Comparison of ENCODE assay signal across 9 mouse cellular contexts in genomic region chr9:20689913-20690312, GRCm38 (mm10). TPM values are rescaled to one million over a fixed set of nuclear protein-coding genes. Genes with fewer than 3 reads are reported as not detected.
DNase-seq lines count a peak whose midpoint lies in the region; ATAC-seq lines count a peak whose summit lies in the region.
"Had no signal": no experiment of that assay in that cellular context is flagged by ENCODE, and none has a peak within 500 bp of the region (broad histone marks: within the 10 kb centered on the region; RNA-seq: fewer than 3 reads in every experiment).

No protein-coding gene starts in this region.

- no peak for DNase-seq in heart, adult 8-10 months (ENCODE audit: low spot score)
- peak; percentile 44 for DNase-seq in Muller cell, postnatal 12 days (ENCODE audit: inconsistent ontology term)
- no peak for DNase-seq in cerebellum, adult 18-20 months
- no peak for DNase-seq in spleen, postnatal 10 days (ENCODE audit: low spot score in 2 of 2)
- no peak for DNase-seq in right cerebral cortex, postnatal 4 days
- DNase-seq: layer of hippocampus, adult 9-11 months had no signal

- WGBS in heart, embryonic 14.5 days = 0% methylated on average over 4 of the region's 4 CpGs
- whole genome bisulfite sequencing in forebrain, embryonic 15.5 days = 5% methylated on average over 4 of the region's 4 CpGs
- WGBS in midbrain, embryonic 13.5 days = 7% methylated on average over 4 of the region's 4 CpGs

- peaks cover 9 to 14% of the 10 kb centered on the region in 2 experiments for H3K4me1 ChIP-seq in heart, embryonic 14.5 days (ENCODE audit: control insufficient read depth in 2 of 2, insufficient read depth in 2 of 2, low read length in 2 of 2)
- H3K4me1 ChIP-seq in forebrain, embryonic 15.5 days = peaks cover 16% of the 10 kb centered on the region
- H3K4me1 ChIP-seq in midbrain, embryonic 13.5 days (replicated peaks) = peaks cover 37% of the 10 kb centered on the region

- H3K9me3 ChIP-seq in heart, embryonic 14.5 days (ENCODE audit: control insufficient read depth, low read length) = no peaks in the 10 kb centered on the region
- no peaks in the 10 kb centered on the region for H3K9me3 ChIP-seq in forebrain, embryonic 15.5 days
- no peaks in the 10 kb centered on the region for H3K9me3 ChIP-seq in midbrain, embryonic 13.5 days

- ATAC-seq in heart, embryonic 14.5 days (ENCODE audit: insufficient number of reproducible peaks, insufficient read depth, low FRiP score, low read depth) = peak; percentile 56; the same call in 1 of the 2 replicates
- ATAC-seq in forebrain, embryonic 15.5 days (replicated peaks) = no peak
- peak; percentile 70 for ATAC-seq in midbrain, embryonic 13.5 days

- peaks cover 14% of the 10 kb centered on the region for H3K27me3 ChIP-seq in heart, embryonic 14.5 days (ENCODE audit: control insufficient read depth, insufficient read depth, low read length)
- H3K27me3 ChIP-seq in forebrain, embryonic 15.5 days = no peaks in the 10 kb centered on the region
- H3K27me3 ChIP-seq in midbrain, embryonic 13.5 days = 0 out of 2 replicates have a peak, but pooled peaks cover 7% of the 10 kb centered on the region

- H3K27ac ChIP-seq in heart, embryonic 14.5 days (replicated peaks in 1 of 2; ENCODE audit: control insufficient read depth in 1 of 2, insufficient read depth in 1 of 2, low read depth in 2 of 2, low read length in 2 of 2) = no peak overlapping the region; a peak in 1 of 4 replicates
- peak overlapping the region; percentile 18; the same call in 1 of the 2 replicates for H3K27ac ChIP-seq in forebrain, embryonic 15.5 days (replicated peaks)
- H3K27ac ChIP-seq in midbrain, embryonic 13.5 days = peak overlapping the region; percentile 75

- no peak overlapping the region for H3K4me2 ChIP-seq in heart, embryonic 14.5 days (ENCODE audit: low read length)
- no peak overlapping the region for H3K4me2 ChIP-seq in forebrain, embryonic 15.5 days (replicated peaks)
- H3K4me2 ChIP-seq in midbrain, embryonic 13.5 days (replicated peaks) = no peak overlapping the region

- H3K9ac ChIP-seq in heart, embryonic 14.5 days (ENCODE audit: low read length) = no peak overlapping the region
- H3K9ac ChIP-seq in forebrain, embryonic 15.5 days (replicated peaks) = no peak overlapping the region
- H3K9ac ChIP-seq in midbrain, embryonic 13.5 days (replicated peaks) = peak overlapping the region; percentile 24; the same call in 1 of the 2 replicates

- no peak overlapping the region for H3K4me3 ChIP-seq in heart, embryonic 14.5 days (ENCODE audit: control insufficient read depth in 1 of 2, insufficient read depth in 1 of 2, low read depth in 1 of 2, low read length in 2 of 2)
- H3K4me3 ChIP-seq in forebrain, embryonic 15.5 days = no peak overlapping the region
- no peak overlapping the region for H3K4me3 ChIP-seq in midbrain, embryonic 13.5 days (replicated peaks)

- no peaks in the 10 kb centered on the region for H3K36me3 ChIP-seq in heart, embryonic 14.5 days (ENCODE audit: control insufficient read depth, insufficient read depth, low read length)
- H3K36me3 ChIP-seq in forebrain, embryonic 15.5 days = no peaks in the 10 kb centered on the region
- H3K36me3 ChIP-seq in midbrain, embryonic 13.5 days = no peaks in the 10 kb centered on the region

RNA-seq across cellular contexts. Expression of gene Pin1, which starts 38.0 kb away (rescaled TPM):
- 45.5 and 48.5 TPM in 2 replicates for polyA plus RNA-seq in heart, embryonic 14.5 days (2014; fragmentation: Nextera tagmentation; extraction: Ambion mirVana)
- 10 to 100 TPM; 18.2 to 20.3 (median 19.7) TPM for total RNA-seq in heart, adult 8-10 months (2022)
- polyA plus RNA-seq in forebrain, embryonic 15.5 days (2015; fragmentation: Nextera tagmentation; extraction: Ambion mirVana) = 62.4 and 64.9 TPM in 2 replicates
- 62.0 and 63.2 TPM in 2 replicates for polyA plus RNA-seq in midbrain, embryonic 13.5 days (2015; fragmentation: Nextera tagmentation; extraction: Ambion mirVana)

RNA-seq across cellular contexts. Expression of gene Fbxl12, which starts 45.3 kb away (rescaled TPM):
- 7.6 and 10.6 TPM in 2 replicates for polyA plus RNA-seq in heart, embryonic 14.5 days (2014; fragmentation: Nextera tagmentation; extraction: Ambion mirVana)
- 10 to 100 TPM in 2 of 4 experiments, 1 to 10 TPM in 2; 8.2 to 11.4 (median 10.2) TPM for total RNA-seq in heart, adult 8-10 months (2022)
- 16.3 and 16.4 TPM in 2 replicates for polyA plus RNA-seq in forebrain, embryonic 15.5 days (2015; fragmentation: Nextera tagmentation; extraction: Ambion mirVana)
- 17.7 and 19.0 TPM in 2 replicates for polyA plus RNA-seq in midbrain, embryonic 13.5 days (2015; fragmentation: Nextera tagmentation; extraction: Ambion mirVana)

RNA-seq across cellular contexts. Expression of gene Ubl5, which starts 47.2 kb away (rescaled TPM):
- 345 and 375 TPM in 2 replicates for polyA plus RNA-seq in heart, embryonic 14.5 days (2014; fragmentation: Nextera tagmentation; extraction: Ambion mirVana)
- 100 to 1,000 TPM; 229 to 288 (median 277) TPM for total RNA-seq in heart, adult 8-10 months (2022)
- polyA plus RNA-seq in forebrain, embryonic 15.5 days (2015; fragmentation: Nextera tagmentation; extraction: Ambion mirVana) = 510 and 551 TPM in 2 replicates
- 541 and 558 TPM in 2 replicates for polyA plus RNA-seq in midbrain, embryonic 13.5 days (2015; fragmentation: Nextera tagmentation; extraction: Ambion mirVana)

RNA-seq across cellular contexts. Expression of gene Olfm2, which starts 56.2 kb away (rescaled TPM):
- 0.42 and 1.3 TPM in 2 replicates for polyA plus RNA-seq in heart, embryonic 14.5 days (2014; fragmentation: Nextera tagmentation; extraction: Ambion mirVana)
- under 1 TPM in 3 of 4 experiments, not detected in 1; 0.16 to 0.22 (median 0.22) TPM for total RNA-seq in heart, adult 8-10 months (2022)
- 121 and 123 TPM in 2 replicates for polyA plus RNA-seq in forebrain, embryonic 15.5 days (2015; fragmentation: Nextera tagmentation; extraction: Ambion mirVana)
- polyA plus RNA-seq in midbrain, embryonic 13.5 days (2015; fragmentation: Nextera tagmentation; extraction: Ambion mirVana) = 92.0 and 96.7 TPM in 2 replicates

Comparison
In these comparisons a context has a peak if more than half of its experiments do, and no peak if none do; other contexts are left out.
1. H3K27ac ChIP-seq: peak in forebrain, embryonic 15.5 days (single experiment) and midbrain, embryonic 13.5 days (single experiment); none in heart, embryonic 14.5 days (0 of 2).